9 mouse cellular contexts compared by ENCODE assay signal in the genomic region with DNA sequence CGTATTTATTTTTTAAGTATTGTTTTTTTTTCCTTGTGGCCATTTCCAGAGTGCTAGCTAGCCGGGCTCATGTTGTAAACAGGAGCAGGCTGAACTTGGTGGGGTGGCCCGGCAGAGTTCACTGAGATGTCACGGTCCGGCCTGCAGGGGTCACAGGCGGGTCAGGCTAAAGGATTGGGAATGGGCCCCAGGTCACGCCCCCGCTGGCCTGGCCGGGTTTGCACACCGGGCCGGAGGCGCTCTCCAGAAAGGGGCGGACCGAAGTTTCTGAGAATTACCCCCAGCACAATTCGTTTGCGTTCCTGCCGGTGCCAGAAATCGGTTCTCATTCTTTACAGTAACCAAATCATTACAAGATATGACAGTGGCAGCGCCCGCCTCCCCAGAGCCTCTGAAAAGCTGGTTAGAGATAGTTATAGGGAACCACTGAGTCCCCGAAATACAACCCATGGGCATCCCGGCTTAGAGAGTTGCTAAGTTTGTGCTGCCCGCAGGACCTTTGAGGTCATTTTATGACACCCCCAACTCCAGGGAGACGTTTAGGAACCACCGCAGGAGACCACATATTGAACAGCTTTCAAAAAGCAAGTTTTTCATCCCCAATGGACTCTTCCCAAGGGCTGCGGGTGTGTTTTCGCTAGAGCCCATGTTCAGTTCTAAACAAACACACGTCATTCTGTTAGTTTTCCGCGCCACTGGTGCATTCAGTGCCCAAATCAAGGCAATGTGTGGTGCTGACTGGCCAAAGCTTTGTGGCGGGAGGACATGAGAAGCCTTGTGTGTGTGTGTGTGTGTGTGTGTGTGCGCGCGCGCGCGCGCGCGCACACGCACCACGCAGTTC. TPM values are rescaled to one million over a fixed set of nuclear protein-coding genes. Genes with fewer than 3 reads are reported as not detected.
DNase-seq lines count a peak whose midpoint lies in the region; ATAC-seq and TF ChIP-seq lines count a peak whose summit lies in the region.
"Had no signal": no experiment of that assay in that cellular context is flagged by ENCODE, and none has a peak within 500 bp of the region (broad histone marks: within the 10 kb centered on the region; RNA-seq: fewer than 3 reads in every experiment).

No protein-coding gene starts in this region.

- no peak overlapping the region for H3K4me2 ChIP-seq in forebrain, embryonic 14.5 days (ENCODE audit: low read length)
- H3K4me2 ChIP-seq in lung, embryonic 16.5 days (ENCODE audit: low read depth, low read length) = peak overlapping the region; percentile 39
- H3K4me2 ChIP-seq in stomach, embryonic 16.5 days (ENCODE audit: low read depth, low read length) = peak overlapping the region; percentile 20; the same call in 1 of the 2 replicates

- no peak for TF ChIP-seq CTCF in liver, adult 2 months (IDR thresholded peaks at IDR 0.05; ENCODE audit: low read depth, low read length)

- TF ChIP-seq POLR2A in liver, adult 2 months (IDR thresholded peaks at IDR 0.05; ENCODE audit: extremely low read depth, insufficient read depth, low read length) = no peak

- peak overlapping the region; percentile 47 for H3K4me3 ChIP-seq in forebrain, embryonic 10.5 days
- H3K4me3 ChIP-seq in forebrain, embryonic 14.5 days (ENCODE audit: low read depth, low read length) = no peak overlapping the region
- peak overlapping the region; percentile 17 for H3K4me3 ChIP-seq in lung, embryonic 16.5 days (ENCODE audit: low read length)
- H3K4me3 ChIP-seq in liver, adult 2 months (ENCODE audit: insufficient read depth, low read depth, low read length) = peak overlapping the region; percentile 38
- H3K4me3 ChIP-seq in stomach, embryonic 16.5 days (replicated peaks; ENCODE audit: low read length) = peak overlapping the region; percentile 20

- peaks cover 100% of the 10 kb centered on the region for H3K27me3 ChIP-seq in forebrain, embryonic 10.5 days (ENCODE audit: poor library complexity, severe bottlenecking)
- peaks cover 100% of the 10 kb centered on the region for H3K27me3 ChIP-seq in forebrain, embryonic 14.5 days (replicated peaks; ENCODE audit: control insufficient read depth, insufficient read depth, low read length)
- peaks cover 100% of the 10 kb centered on the region for H3K27me3 ChIP-seq in lung, embryonic 16.5 days (ENCODE audit: control insufficient read depth, insufficient read depth, low read depth, low read length)
- no peaks in the 10 kb centered on the region for H3K27me3 ChIP-seq in liver, adult 2 months (ENCODE audit: control insufficient read depth, insufficient read depth, low read length)
- peaks cover 100% of the 10 kb centered on the region for H3K27me3 ChIP-seq in stomach, embryonic 16.5 days (ENCODE audit: control insufficient read depth, insufficient read depth, low read length)

- H3K9me3 ChIP-seq in forebrain, embryonic 10.5 days = no peaks in the 10 kb centered on the region
- no peaks in the 10 kb centered on the region for H3K9me3 ChIP-seq in forebrain, embryonic 14.5 days (replicated peaks; ENCODE audit: control insufficient read depth, low read length)
- H3K9me3 ChIP-seq in lung, embryonic 16.5 days (ENCODE audit: control insufficient read depth, low read length) = no peaks in the 10 kb centered on the region
- H3K9me3 ChIP-seq in stomach, embryonic 16.5 days (replicated peaks; ENCODE audit: control insufficient read depth, low read length) = no peaks in the 10 kb centered on the region

- H3K36me3 ChIP-seq in forebrain, embryonic 10.5 days (replicated peaks) = no peaks in the 10 kb centered on the region
- H3K36me3 ChIP-seq in forebrain, embryonic 14.5 days (ENCODE audit: control insufficient read depth, insufficient read depth, low read length) = no peaks in the 10 kb centered on the region
- H3K36me3 ChIP-seq in lung, embryonic 16.5 days (ENCODE audit: control insufficient read depth, insufficient read depth, low read length) = no peaks in the 10 kb centered on the region
- peaks cover 5% of the 10 kb centered on the region for H3K36me3 ChIP-seq in liver, adult 2 months (ENCODE audit: control insufficient read depth, insufficient read depth, low read length)
- H3K36me3 ChIP-seq in stomach, embryonic 16.5 days (ENCODE audit: control insufficient read depth, insufficient read depth, low read length) = no peaks in the 10 kb centered on the region

- peak; percentile 47 for DNase-seq in forebrain, embryonic 10.5 days (ENCODE audit: extremely low spot score, low spot score)
- DNase-seq in forebrain, embryonic 14.5 days (ENCODE audit: low spot score) = no peak
- DNase-seq in lung, adult 18-20 months = no peak
- DNase-seq in liver, adult 2 months (ENCODE audit: extremely low read depth, low read depth, low spot score) = peak; percentile 92
- DNase-seq in layer of hippocampus, adult 11-12 months (ENCODE audit: low spot score) = no peak
- no peak for DNase-seq in urinary bladder, postnatal 25 days (ENCODE audit: low spot score)
- DNase-seq: layer of hippocampus, adult 9-11 months had no signal

- ATAC-seq in forebrain, embryonic 14.5 days = no peak
- no peak for ATAC-seq in lung, embryonic 16.5 days (ENCODE audit: low read depth)
- no peak for ATAC-seq in stomach, embryonic 16.5 days (ENCODE audit: insufficient read depth, low FRiP score)

- 3% methylated on average over 42 of the region's 42 CpGs for WGBS in forebrain, embryonic 10.5 days
- 3% methylated on average over 42 of the region's 42 CpGs for WGBS in forebrain, embryonic 14.5 days
- WGBS in lung, embryonic 16.5 days = 4% methylated on average over 42 of the region's 42 CpGs
- WGBS in liver, adult 2 months = 9% methylated on average over 42 of the region's 42 CpGs
- 4% methylated on average over 42 of the region's 42 CpGs for WGBS in stomach, embryonic 16.5 days

- no peak overlapping the region for H3K9ac ChIP-seq in forebrain, embryonic 14.5 days (ENCODE audit: low read length)
- no peak overlapping the region for H3K9ac ChIP-seq in lung, embryonic 16.5 days (ENCODE audit: low read length)
- peak overlapping the region; percentile 30; the same call in 1 of the 2 replicates for H3K9ac ChIP-seq in liver, adult 2 months (ENCODE audit: low read depth, low read length)
- H3K9ac ChIP-seq in stomach, embryonic 16.5 days (ENCODE audit: low read length) = no peak overlapping the region

- H3K27ac ChIP-seq in forebrain, embryonic 10.5 days = no peak overlapping the region
- no peak overlapping the region for H3K27ac ChIP-seq in forebrain, embryonic 14.5 days (ENCODE audit: low read depth, low read length)
- no peak overlapping the region for H3K27ac ChIP-seq in lung, embryonic 16.5 days (ENCODE audit: low read length)
- H3K27ac ChIP-seq in liver, adult 2 months (replicated peaks; ENCODE audit: insufficient read depth, low read depth, low read length) = peak overlapping the region; percentile 86
- no peak overlapping the region for H3K27ac ChIP-seq in stomach, embryonic 16.5 days (ENCODE audit: low read length)

- no peaks in the 10 kb centered on the region for H3K79me2 ChIP-seq in liver, adult 2 months (ENCODE audit: control insufficient read depth, insufficient read depth, low read length)

- peaks cover 59% of the 10 kb centered on the region for H3K4me1 ChIP-seq in forebrain, embryonic 10.5 days
- H3K4me1 ChIP-seq in forebrain, embryonic 14.5 days (ENCODE audit: control insufficient read depth, insufficient read depth, low read length) = peaks cover 2% of the 10 kb centered on the region; the same call in 1 of the 2 replicates
- peaks cover 18% of the 10 kb centered on the region; the same call in 1 of the 2 replicates for H3K4me1 ChIP-seq in lung, embryonic 16.5 days (replicated peaks; ENCODE audit: control insufficient read depth, insufficient read depth, low read length)
- peaks cover 9% of the 10 kb centered on the region; the same call in 1 of the 2 replicates for H3K4me1 ChIP-seq in liver, adult 2 months (ENCODE audit: control insufficient read depth, insufficient read depth, low read length)
- H3K4me1 ChIP-seq in stomach, embryonic 16.5 days (ENCODE audit: control insufficient read depth, insufficient read depth, low read length) = peaks cover 15% of the 10 kb centered on the region

RNA-seq across cellular contexts. Expression of a gene that starts 1.6 kb away (rescaled TPM):
- polyA plus RNA-seq in forebrain, embryonic 10.5 days (2016; fragmentation: Nextera tagmentation; extraction: Ambion mirVana) = 8.3 and 9.8 TPM in 2 replicates
- polyA plus RNA-seq in forebrain, embryonic 14.5 days (2014; fragmentation: Nextera tagmentation; extraction: Ambion mirVana) = 0.12 TPM in 1 of 2 replicates, not detected in the other
- polyA plus RNA-seq in lung, embryonic 16.5 days (2015; fragmentation: Nextera tagmentation; extraction: Ambion mirVana) = 0.23 and 0.35 TPM in 2 replicates
- total RNA-seq in liver, adult 2 months (2014; rRNA removed) = 35.5 and 37.2 TPM in 2 replicates
- polyA plus RNA-seq in liver, adult 2 months (2012; rRNA removed) = 8.8 and 229 TPM in 2 replicates
- polyA plus RNA-seq in stomach, embryonic 16.5 days (2015; fragmentation: Nextera tagmentation; extraction: Ambion mirVana) = 5.7 and 6.0 TPM in 2 replicates

RNA-seq across cellular contexts. Expression of a gene that starts 10.6 kb away (rescaled TPM):
- 0.20 and 0.31 TPM in 2 replicates for polyA plus RNA-seq in forebrain, embryonic 10.5 days (2016; fragmentation: Nextera tagmentation; extraction: Ambion mirVana)
- polyA plus RNA-seq in forebrain, embryonic 14.5 days (2014; fragmentation: Nextera tagmentation; extraction: Ambion mirVana) = not detected in 2 replicates
- not detected in 2 replicates for polyA plus RNA-seq in lung, embryonic 16.5 days (2015; fragmentation: Nextera tagmentation; extraction: Ambion mirVana)
- total RNA-seq in liver, adult 2 months (2014; rRNA removed) = 0.09 TPM in 1 of 2 replicates, not detected in the other
- polyA plus RNA-seq in liver, adult 2 months (2012; rRNA removed) = 0.05 and 0.06 TPM in 2 replicates
- not detected in 2 replicates for polyA plus RNA-seq in stomach, embryonic 16.5 days (2015; fragmentation: Nextera tagmentation; extraction: Ambion mirVana)

Comparison
In these comparisons a context has a peak if more than half of its experiments do, and no peak if none do; other contexts are left out.
1. DNase-seq: peak in forebrain, embryonic 10.5 days (single experiment) and liver, adult 2 months (single experiment); none in forebrain, embryonic 14.5 days (single experiment), lung, adult 18-20 months (0 of 2), layer of hippocampus, adult 11-12 months (single experiment) and urinary bladder, postnatal 25 days (single experiment).